Mouse (Mus musculus): ENCODE results near the gene Rps15. TPM values are rescaled to one million over a fixed set of nuclear protein-coding genes. Genes with fewer than 3 reads are reported as not detected.

Rps15 gene
- total and polyA plus RNA-seq, 3 experiments, result 2,279 to 5,342 (median 2,739) TPM

- TF ChIP-seq HCFC1 (IDR thresholded peaks at IDR 0.05; ENCODE audit: low read depth, low read length), result no peak
- 0 out of 2 replicates have a peak, but pooled peaks have one; percentile 15 for TF ChIP-seq IRF4 (IDR thresholded peaks at IDR 0.05; ENCODE audit: low read depth, low read length)
- TF ChIP-seq MXI1 (IDR thresholded peaks at IDR 0.05; ENCODE audit: low read depth, low read length), result peak; percentile 28; the same call in 1 of the 2 replicates
- TF ChIP-seq TCF12 (IDR thresholded peaks at IDR 0.05; ENCODE audit: low read depth, low read length), result 0 out of 2 replicates have a peak, but pooled peaks have one; percentile 16
- TF ChIP-seq MAX (IDR thresholded peaks at IDR 0.05; ENCODE audit: low read length), result 0 out of 2 replicates have a peak, but pooled peaks have one; percentile 17
- Histone ChIP-seq H3K27ac (ENCODE audit: insufficient read depth, low read depth) (no peak overlapping the region), H3K79me2 (replicated peaks; ENCODE audit: control insufficient read depth, extremely low read depth, insufficient read depth, poor library complexity, severe bottlenecking) (no peaks in the 10 kb centered on the region), H3K27me3 (replicated peaks) (peaks cover 56% of the 10 kb centered on the region), H3K36me3 (replicated peaks in 1 of 2; ENCODE audit: control insufficient read depth in 1 of 2, insufficient read depth in 1 of 2, low read length in 1 of 2) (peaks cover 17 to 22% of the 10 kb centered on the region in 2 experiments), H3K9me3 (replicated peaks; ENCODE audit: low read length) (peaks cover 5% of the 10 kb centered on the region), H3K9ac (ENCODE audit: insufficient read depth, low read depth) (peak overlapping the region; percentile 41), H3K4me2 (ENCODE audit: insufficient read depth, low read depth, poor library complexity, severe bottlenecking) (peak overlapping the region; percentile 58), H3K4me1 (ENCODE audit: control insufficient read depth in 1 of 2, insufficient read depth in 2 of 2) (peaks cover 25 to 40% of the 10 kb centered on the region in 2 experiments), H3K4me3 (replicated peaks in 1 of 3; ENCODE audit: low read depth in 2 of 3, low read length in 2 of 3, poor library complexity in 1 of 3) (peak overlapping the region; percentile 55 to 71 (median 55))
- DNase-seq (ENCODE audit: extremely low read depth), result no peak
- in situ Hi-C loops (cut with MboI; ENCODE audit: low pct_ligation_motif_present, low pct_unique_long_range_greater_than_20kb, low sequenced_read_pairs), result no loop called here
- dilution Hi-C loops (cut with MboI; ENCODE audit: extremely low pct_ligation_motif_present, extremely low pct_unique_long_range_greater_than_20kb, low sequenced_read_pairs), result no loop called here
These were observed 38.6 kb downstream of the Rps15 start for GRCm38 (mm10) chr10:80330888-80331287.

GRCm38 (mm10) chr10:80331636-80332524, 39.6 kb downstream of the Rps15 start:
- TF ChIP-seq POLR2AphosphoS2 (IDR thresholded peaks at IDR 0.05; ENCODE audit: low read depth, low read length) (no peak), CHD1 (IDR thresholded peaks at IDR 0.05; ENCODE audit: low read depth, low read length) (no peak), ZC3H11A (IDR thresholded peaks at IDR 0.05; ENCODE audit: low read depth, low read length) (no peak)
- Histone ChIP-seq H3K27me3 (replicated peaks) (peaks cover 50% of the 10 kb centered on the region), H3K27ac (ENCODE audit: insufficient read depth, low read depth) (no peak overlapping the region), H3K4me2 (ENCODE audit: insufficient read depth, low read depth, poor library complexity, severe bottlenecking) (peak overlapping the region; percentile 58), H3K4me3 (replicated peaks in 1 of 3; ENCODE audit: low read depth in 2 of 3, low read length in 2 of 3, poor library complexity in 1 of 3) (peak overlapping the region in 1 of 3 experiments; percentile 55), H3K9ac (ENCODE audit: insufficient read depth, low read depth) (peak overlapping the region; percentile 41), H3K79me2 (replicated peaks; ENCODE audit: control insufficient read depth, extremely low read depth, insufficient read depth, poor library complexity, severe bottlenecking) (no peaks in the 10 kb centered on the region), H3K9me3 (replicated peaks; ENCODE audit: low read length) (peaks cover 5% of the 10 kb centered on the region), H3K36me3 (replicated peaks in 1 of 2; ENCODE audit: control insufficient read depth in 1 of 2, insufficient read depth in 1 of 2, low read length in 1 of 2) (peaks cover 22 to 28% of the 10 kb centered on the region in 2 experiments), H3K4me1 (ENCODE audit: control insufficient read depth in 1 of 2, insufficient read depth in 2 of 2) (peaks cover 30 to 48% of the 10 kb centered on the region in 2 experiments)
- in situ Hi-C loops (cut with MboI; ENCODE audit: low pct_ligation_motif_present, low pct_unique_long_range_greater_than_20kb, low sequenced_read_pairs), result no loop called here
- DNase-seq (ENCODE audit: extremely low read depth), result no peak
- dilution Hi-C loops (cut with MboI; ENCODE audit: extremely low pct_ligation_motif_present, extremely low pct_unique_long_range_greater_than_20kb, low sequenced_read_pairs), result no loop called here

GRCm38 (mm10) chr10:80332525-80332989, 40.3 kb downstream of the Rps15 start:
- no peak overlapping the region for H3K4me3 ChIP-seq (replicated peaks in 1 of 3; ENCODE audit: low read depth in 2 of 3, low read length in 2 of 3, poor library complexity in 1 of 3)
- in situ Hi-C loops (cut with MboI; ENCODE audit: low pct_ligation_motif_present, low pct_unique_long_range_greater_than_20kb, low sequenced_read_pairs), result no loop called here

More at GRCm38 (mm10) chr10:80332525-80332989, 40.3 kb downstream of the Rps15 start:
- TF ChIP-seq JUN (IDR thresholded peaks at IDR 0.05; ENCODE audit: insufficient read depth, low read depth, low read length) (no peak), MAFK (IDR thresholded peaks at IDR 0.05; ENCODE audit: insufficient replicate concordance, low read length) (no peak), GABPA (IDR thresholded peaks at IDR 0.05; ENCODE audit: insufficient replicate concordance, low read depth, low read length) (no peak), KAT2A (IDR thresholded peaks at IDR 0.05; ENCODE audit: insufficient replicate concordance, low read length) (no peak), POLR2A (IDR thresholded peaks at IDR 0.05; ENCODE audit: low read depth, low read length) (no peak), POLR2AphosphoS2 (IDR thresholded peaks at IDR 0.05; ENCODE audit: low read depth, low read length) (no peak), RCOR1 (conservative IDR thresholded peaks at IDR 0.05; ENCODE audit: low read depth, low read length) (no peak), TCF12 (IDR thresholded peaks at IDR 0.05; ENCODE audit: low read depth, low read length) (no peak), MEF2A (IDR thresholded peaks at IDR 0.05; ENCODE audit: borderline replicate concordance, low read depth, low read length) (no peak), BHLHE40 (IDR thresholded peaks at IDR 0.05; ENCODE audit: low read depth, low read length) (no peak), UBTF (IDR thresholded peaks at IDR 0.05; ENCODE audit: low read depth, low read length) (no peak), MYC (IDR thresholded peaks at IDR 0.05; ENCODE audit: low read depth, low read length) (no peak), NRF1 (IDR thresholded peaks at IDR 0.05; ENCODE audit: low read depth, low read length) (no peak), ZC3H11A (IDR thresholded peaks at IDR 0.05; ENCODE audit: low read depth, low read length) (no peak)
- Histone ChIP-seq H3K4me1 (ENCODE audit: control insufficient read depth in 1 of 2, insufficient read depth in 2 of 2) (peaks cover 30 to 48% of the 10 kb centered on the region in 2 experiments), H3K9me3 (replicated peaks; ENCODE audit: low read length) (peaks cover 5% of the 10 kb centered on the region), H3K27ac (ENCODE audit: insufficient read depth, low read depth) (no peak overlapping the region), H3K79me2 (replicated peaks; ENCODE audit: control insufficient read depth, extremely low read depth, insufficient read depth, poor library complexity, severe bottlenecking) (no peaks in the 10 kb centered on the region), H3K4me2 (ENCODE audit: insufficient read depth, low read depth, poor library complexity, severe bottlenecking) (no peak overlapping the region), H3K27me3 (replicated peaks) (peaks cover 45% of the 10 kb centered on the region), H3K9ac (ENCODE audit: insufficient read depth, low read depth) (no peak overlapping the region), H3K36me3 (replicated peaks in 1 of 2; ENCODE audit: control insufficient read depth in 1 of 2, insufficient read depth in 1 of 2, low read length in 1 of 2) (peaks cover 22 to 28% of the 10 kb centered on the region in 2 experiments)
- DNase-seq (ENCODE audit: extremely low read depth), result no peak
- dilution Hi-C loops (cut with MboI; ENCODE audit: extremely low pct_ligation_motif_present, extremely low pct_unique_long_range_greater_than_20kb, low sequenced_read_pairs), result no loop called here
